In the genomic region with DNA sequence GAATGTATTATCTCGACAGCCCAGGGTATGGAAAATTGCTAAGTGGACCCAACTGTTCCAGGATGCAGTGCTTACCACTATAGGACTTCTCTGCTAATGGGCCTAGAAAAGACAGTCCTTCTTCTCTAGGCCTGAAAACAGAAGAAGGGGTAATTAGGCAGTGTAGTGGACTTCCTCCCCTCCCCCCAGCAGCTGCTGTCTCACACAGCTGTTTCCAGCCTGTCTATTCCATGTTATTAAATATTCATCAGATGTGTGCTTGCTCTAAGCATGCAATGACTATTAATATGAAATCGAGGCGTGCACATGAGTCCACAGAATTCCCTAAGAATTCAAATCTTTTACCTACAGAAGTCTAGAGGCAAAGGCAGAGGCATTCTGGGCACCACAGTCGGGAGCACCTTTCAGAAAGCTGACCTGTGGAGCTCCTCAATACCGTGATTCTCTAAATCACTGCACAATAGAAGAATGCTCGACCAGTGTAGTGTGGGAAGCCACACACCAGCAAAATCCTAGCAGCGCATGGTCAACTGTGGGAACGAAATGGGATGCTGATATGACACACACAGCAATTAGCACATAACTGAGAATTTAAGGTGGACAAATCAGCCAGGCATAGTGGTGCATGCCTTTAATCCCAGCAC, we compare ENCODE assay signal across 12 mouse cellular contexts. TPM values are rescaled to one million over a fixed set of nuclear protein-coding genes. Genes with fewer than 3 reads are reported as not detected.
DNase-seq lines count a peak whose midpoint lies in the region; ATAC-seq lines count a peak whose summit lies in the region.
"Had no signal": no experiment of that assay in that cellular context is flagged by ENCODE, and none has a peak within 500 bp of the region (broad histone marks: within the 10 kb centered on the region; RNA-seq: fewer than 3 reads in every experiment).

No protein-coding gene starts in this region.

- H3K36me3 ChIP-seq in forebrain, embryonic 12.5 days (replicated peaks) = peaks cover 92% of the 10 kb centered on the region
- H3K36me3 ChIP-seq in midbrain, embryonic 14.5 days (ENCODE audit: control insufficient read depth, insufficient read depth, low read length) = peaks cover 91% of the 10 kb centered on the region

- no peaks in the 10 kb centered on the region for H3K27me3 ChIP-seq in forebrain, embryonic 12.5 days
- no peaks in the 10 kb centered on the region for H3K27me3 ChIP-seq in midbrain, embryonic 14.5 days (ENCODE audit: control insufficient read depth, insufficient read depth, low read length)

- peak; percentile 38; the same call in 1 of the 2 replicates for ATAC-seq in frontal cortex, adult (ENCODE audit: low TSS enrichment)
- peak; percentile 77 for ATAC-seq in forebrain, embryonic 12.5 days (ENCODE audit: low FRiP score)
- peak; percentile 85; the same call in 1 of the 2 replicates for ATAC-seq in midbrain, embryonic 14.5 days (ENCODE audit: low FRiP score, low TSS enrichment)

- H3K4me3 ChIP-seq in forebrain, embryonic 12.5 days (replicated peaks) = no peak overlapping the region
- H3K4me3 ChIP-seq in midbrain, embryonic 14.5 days (replicated peaks; ENCODE audit: low read depth, low read length) = no peak overlapping the region

- H3K9ac ChIP-seq in forebrain, embryonic 12.5 days = no peak overlapping the region
- H3K9ac ChIP-seq in midbrain, embryonic 14.5 days (replicated peaks; ENCODE audit: low read length) = no peak overlapping the region; the same call in 1 of the 2 replicates

- no peaks in the 10 kb centered on the region for H3K9me3 ChIP-seq in forebrain, embryonic 12.5 days
- H3K9me3 ChIP-seq in midbrain, embryonic 14.5 days (ENCODE audit: control insufficient read depth, low read length) = no peaks in the 10 kb centered on the region

- peak overlapping the region; percentile 84 for H3K27ac ChIP-seq in forebrain, embryonic 12.5 days
- peak overlapping the region; percentile 87 for H3K27ac ChIP-seq in midbrain, embryonic 14.5 days (replicated peaks; ENCODE audit: low read depth, low read length)
- H3K27ac ChIP-seq: macrophage had no signal

- no peak for DNase-seq in frontal cortex, postnatal 10 days (ENCODE audit: low spot score in 2 of 2)
- peak; percentile 26 for DNase-seq in layer of hippocampus, adult 9-10 months (ENCODE audit: low spot score)
- DNase-seq in layer of hippocampus, postnatal 14 days (ENCODE audit: low spot score in 2 of 2) = no peak
- DNase-seq in midbrain, embryonic 14.5 days = peak; percentile 83
- no peak for DNase-seq in cerebellum, adult 18-20 months
- DNase-seq in cerebellum, adult 11 months = no peak
- DNase-seq: adrenal gland, postnatal 36 days; cerebellum, postnatal 36 days; kidney, adult 2 months had no signal

- H3K4me1 ChIP-seq in forebrain, embryonic 12.5 days = peaks cover 19% of the 10 kb centered on the region
- peaks cover 17% of the 10 kb centered on the region for H3K4me1 ChIP-seq in midbrain, embryonic 14.5 days (ENCODE audit: control insufficient read depth, insufficient read depth, low read length)

- no peak overlapping the region for H3K4me2 ChIP-seq in forebrain, embryonic 12.5 days
- 0 out of 2 replicates have a peak overlapping the region, but pooled peaks have one; percentile 17 for H3K4me2 ChIP-seq in midbrain, embryonic 14.5 days (ENCODE audit: low read length)

- 68% methylated on average over 8 of the region's 8 CpGs for WGBS in forebrain, embryonic 12.5 days
- WGBS in midbrain, embryonic 14.5 days = 32% methylated on average over 8 of the region's 8 CpGs

RNA-seq across cellular contexts. Expression of gene Tmem39b, which starts 13.0 kb away (rescaled TPM):
- 10 to 100 TPM; 12.8 to 15.2 TPM for total RNA-seq in layer of hippocampus, postnatal 14 days (2021)
- polyA plus RNA-seq in forebrain, embryonic 12.5 days (2016; fragmentation: Nextera tagmentation; extraction: Ambion mirVana) = 18.5 and 21.9 TPM in 2 replicates
- polyA plus RNA-seq in midbrain, embryonic 14.5 days (2014; fragmentation: Nextera tagmentation; extraction: Ambion mirVana) = 43.5 and 48.6 TPM in 2 replicates

RNA-seq across cellular contexts. Expression of gene Khdrbs1, which starts 32.5 kb away (rescaled TPM):
- 10 to 100 TPM; 83.3 to 85.6 TPM for total RNA-seq in layer of hippocampus, postnatal 14 days (2021)
- 229 and 231 TPM in 2 replicates for polyA plus RNA-seq in forebrain, embryonic 12.5 days (2016; fragmentation: Nextera tagmentation; extraction: Ambion mirVana)
- 119 and 154 TPM in 2 replicates for polyA plus RNA-seq in midbrain, embryonic 14.5 days (2014; fragmentation: Nextera tagmentation; extraction: Ambion mirVana)

RNA-seq across cellular contexts. Expression of gene Kpna6, which starts 37.0 kb away (rescaled TPM):
- 10 to 100 TPM; 88.9 to 93.4 TPM for total RNA-seq in layer of hippocampus, postnatal 14 days (2021)
- polyA plus RNA-seq in forebrain, embryonic 12.5 days (2016; fragmentation: Nextera tagmentation; extraction: Ambion mirVana) = 13.6 and 14.9 TPM in 2 replicates
- polyA plus RNA-seq in midbrain, embryonic 14.5 days (2014; fragmentation: Nextera tagmentation; extraction: Ambion mirVana) = 16.2 and 17.1 TPM in 2 replicates

Comparison
In these comparisons a context has a peak if more than half of its experiments do, and no peak if none do; other contexts are left out.
1. DNase-seq: peak in layer of hippocampus, adult 9-10 months (single experiment) and midbrain, embryonic 14.5 days (single experiment); none in frontal cortex, postnatal 10 days (0 of 2), layer of hippocampus, postnatal 14 days (0 of 2), cerebellum, adult 18-20 months (0 of 2) and cerebellum, adult 11 months (single experiment).
2. Peak in every context shown above with its lines, with median percentiles within 50 percentile points of each other: ATAC-seq.